Mouse (Mus musculus): ENCODE measurements at regions not wholly inside any gene's neighbourhood (a gene's known extent, or its start where the extent isn't known, plus 50 kb on each side); places are given as distances from the start of the nearest gene placed in this dataset.

- WGBS (ENCODE audit: insufficient replicate concordance): 79% methylated on average over 1 of the region's 1 CpGs
- Histone ChIP-seq H3K27me3 (ENCODE audit: insufficient read depth, low read length) (no peaks in the 10 kb centered on the region), H3K4me2 (ENCODE audit: low read depth, low read length) (no peak overlapping the region), H3K36me3 (replicated peaks; ENCODE audit: insufficient read depth, low read length) (no peaks in the 10 kb centered on the region), H3K4me1 (ENCODE audit: insufficient read depth) (no peaks in the 10 kb centered on the region), H3K9ac (replicated peaks) (no peak overlapping the region), H3K27ac (ENCODE audit: low read depth) (no peak overlapping the region), H3K9me3 (ENCODE audit: low read length) (no peaks in the 10 kb centered on the region), H3K4me3 (ENCODE audit: low read depth, low read length) (no peak overlapping the region)
- DNase-seq (no peak), ATAC-seq (no peak)
- TF ChIP-seq EP300 (IDR thresholded peaks at IDR 0.05; ENCODE audit: low read depth) (no peak), CTCF (IDR thresholded peaks at IDR 0.05; ENCODE audit: low read depth) (no peak)
Measured at GRCm38 (mm10) chr16:74984207-74984606, 572.6 kb upstream of the Robo2 start.

DNA sequence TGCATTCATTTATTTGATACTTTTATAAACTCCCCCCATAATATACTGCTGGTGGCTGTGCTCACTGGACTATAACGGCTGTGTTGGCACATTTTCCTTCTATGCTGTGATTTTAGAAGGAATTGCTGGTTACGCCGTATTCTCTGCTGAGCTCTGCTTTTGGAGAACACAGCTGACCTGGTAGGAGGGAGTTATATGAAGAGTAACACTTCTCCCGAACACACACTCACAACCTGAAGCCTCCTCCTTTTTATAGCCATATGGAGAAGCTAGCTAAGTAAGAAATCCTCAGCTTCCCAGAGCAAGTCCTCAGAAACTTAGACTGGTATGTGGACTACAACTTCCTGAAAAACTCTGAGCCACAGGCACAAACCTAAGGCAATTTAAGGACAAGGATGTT is 554.5 kb upstream of the Robo2 start:
- Histone ChIP-seq H3K27ac (ENCODE audit: low read depth) (no peak overlapping the region), H3K4me2 (ENCODE audit: low read depth, low read length) (no peak overlapping the region), H3K36me3 (replicated peaks; ENCODE audit: insufficient read depth, low read length) (no peaks in the 10 kb centered on the region), H3K9me3 (ENCODE audit: low read length) (no peaks in the 10 kb centered on the region), H3K4me1 (ENCODE audit: insufficient read depth) (no peaks in the 10 kb centered on the region), H3K27me3 (ENCODE audit: insufficient read depth, low read length) (no peaks in the 10 kb centered on the region), H3K9ac (replicated peaks) (no peak overlapping the region), H3K4me3 (ENCODE audit: low read depth, low read length) (no peak overlapping the region)
- ATAC-seq (no peak), DNase-seq (no peak)
- WGBS (ENCODE audit: insufficient replicate concordance): 68% methylated on average over 4 of the region's 4 CpGs
- TF ChIP-seq EP300 (IDR thresholded peaks at IDR 0.05; ENCODE audit: low read depth) (no peak), CTCF (IDR thresholded peaks at IDR 0.05; ENCODE audit: low read depth) (no peak)

DNA sequence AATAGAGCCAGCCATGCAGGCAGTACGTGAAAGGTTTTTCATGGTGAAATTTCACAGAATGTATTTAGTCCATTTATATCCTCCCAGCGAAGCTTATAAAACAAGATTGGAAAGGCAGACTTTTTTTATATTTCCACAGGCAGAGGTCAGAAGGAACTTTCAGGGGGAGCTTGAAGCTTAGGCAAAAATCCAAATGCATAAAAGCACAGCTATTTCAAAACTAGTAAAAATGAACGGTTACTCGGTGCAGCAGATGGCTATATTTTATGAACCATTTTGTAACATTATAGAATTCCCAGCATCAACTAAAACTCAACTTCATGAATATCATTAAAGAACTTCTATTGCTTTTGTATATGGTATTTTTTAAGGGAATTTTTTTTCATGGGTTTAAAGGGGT is 518.1 kb upstream of the Robo2 start:
- Histone ChIP-seq H3K9ac (replicated peaks) (no peak overlapping the region), H3K36me3 (replicated peaks; ENCODE audit: insufficient read depth, low read length) (no peaks in the 10 kb centered on the region), H3K27ac (ENCODE audit: low read depth) (no peak overlapping the region), H3K27me3 (ENCODE audit: insufficient read depth, low read length) (no peaks in the 10 kb centered on the region), H3K4me2 (ENCODE audit: low read depth, low read length) (no peak overlapping the region), H3K9me3 (ENCODE audit: low read length) (no peaks in the 10 kb centered on the region), H3K4me1 (ENCODE audit: insufficient read depth) (no peaks in the 10 kb centered on the region), H3K4me3 (ENCODE audit: low read depth, low read length) (no peak overlapping the region)
- TF ChIP-seq EP300 (IDR thresholded peaks at IDR 0.05; ENCODE audit: low read depth) (no peak), CTCF (IDR thresholded peaks at IDR 0.05; ENCODE audit: low read depth) (no peak)
- ATAC-seq: no peak
- 86% methylated on average over 4 of the region's 4 CpGs for WGBS (ENCODE audit: insufficient replicate concordance)
- no peak for DNase-seq

DNA sequence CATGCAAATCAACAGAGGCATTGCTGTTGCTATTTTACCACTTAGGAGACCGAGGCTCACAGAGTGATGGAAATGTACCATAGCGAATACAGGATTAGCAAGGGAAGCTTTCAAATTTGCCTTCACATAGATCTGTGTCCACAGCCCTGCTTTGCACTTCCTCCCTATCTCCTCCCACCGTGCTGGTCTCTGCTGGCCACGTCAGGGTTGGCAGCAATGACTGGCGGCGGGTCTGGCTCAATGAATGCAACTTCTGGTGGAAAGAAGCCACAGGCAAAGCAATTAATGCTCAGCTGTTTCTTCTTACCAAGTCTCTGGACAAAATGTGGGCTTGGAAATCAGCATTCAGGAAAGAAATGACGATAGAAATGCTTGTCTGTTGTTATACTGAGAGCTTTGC is 489.2 kb upstream of the Robo2 start:
- TF ChIP-seq CTCF (IDR thresholded peaks at IDR 0.05; ENCODE audit: low read depth) (no peak), EP300 (IDR thresholded peaks at IDR 0.05; ENCODE audit: low read depth) (no peak)
- ATAC-seq (no peak), DNase-seq (peak; percentile 19)
- no peak overlapping the region for H3K9ac ChIP-seq (replicated peaks)
- peak overlapping the region; percentile 34; the same call in 1 of the 2 replicates for H3K4me2 ChIP-seq (ENCODE audit: low read depth, low read length)
- no peaks in the 10 kb centered on the region for H3K4me1 ChIP-seq (ENCODE audit: insufficient read depth)
- H3K36me3 ChIP-seq (replicated peaks; ENCODE audit: insufficient read depth, low read length): no peaks in the 10 kb centered on the region
- 21% methylated on average over 7 of the region's 7 CpGs for WGBS (ENCODE audit: insufficient replicate concordance)
- no peaks in the 10 kb centered on the region for H3K9me3 ChIP-seq (ENCODE audit: low read length)
- H3K4me3 ChIP-seq (ENCODE audit: low read depth, low read length): no peak overlapping the region
- H3K27ac ChIP-seq (ENCODE audit: low read depth): no peak overlapping the region
- no peaks in the 10 kb centered on the region for H3K27me3 ChIP-seq (ENCODE audit: insufficient read depth, low read length)

DNA sequence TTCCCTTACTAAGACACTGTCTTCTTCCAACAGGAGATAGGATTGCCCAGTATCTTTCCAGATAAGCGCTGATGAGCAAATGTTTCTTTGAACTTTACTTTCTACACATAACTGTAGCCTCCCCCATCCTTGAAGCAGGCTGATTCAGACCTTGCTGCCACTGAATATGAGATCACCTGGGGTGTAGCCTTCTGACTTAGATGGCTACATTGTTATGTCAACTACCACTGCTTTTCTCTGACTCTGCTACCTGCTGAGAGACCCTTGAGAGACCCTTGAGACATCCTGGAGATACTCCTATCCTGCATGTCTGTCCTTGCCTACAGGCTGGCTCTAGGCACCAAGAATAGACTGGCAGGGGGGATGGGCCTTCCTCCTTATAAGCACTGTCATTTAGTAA is 476.1 kb upstream of the Robo2 start:
- Histone ChIP-seq H3K4me1 (ENCODE audit: insufficient read depth) (no peaks in the 10 kb centered on the region), H3K36me3 (replicated peaks; ENCODE audit: insufficient read depth, low read length) (no peaks in the 10 kb centered on the region), H3K9ac (replicated peaks) (no peak overlapping the region), H3K4me2 (ENCODE audit: low read depth, low read length) (no peak overlapping the region), H3K4me3 (ENCODE audit: low read depth, low read length) (no peak overlapping the region), H3K27ac (ENCODE audit: low read depth) (no peak overlapping the region), H3K9me3 (ENCODE audit: low read length) (no peaks in the 10 kb centered on the region), H3K27me3 (ENCODE audit: insufficient read depth, low read length) (no peaks in the 10 kb centered on the region)
- 56% methylated on average over 1 of the region's 1 CpGs for whole genome bisulfite sequencing (ENCODE audit: insufficient replicate concordance)
- TF ChIP-seq CTCF (IDR thresholded peaks at IDR 0.05; ENCODE audit: low read depth) (no peak), EP300 (IDR thresholded peaks at IDR 0.05; ENCODE audit: low read depth) (no peak)
- ATAC-seq (no peak), DNase-seq (no peak)

DNA sequence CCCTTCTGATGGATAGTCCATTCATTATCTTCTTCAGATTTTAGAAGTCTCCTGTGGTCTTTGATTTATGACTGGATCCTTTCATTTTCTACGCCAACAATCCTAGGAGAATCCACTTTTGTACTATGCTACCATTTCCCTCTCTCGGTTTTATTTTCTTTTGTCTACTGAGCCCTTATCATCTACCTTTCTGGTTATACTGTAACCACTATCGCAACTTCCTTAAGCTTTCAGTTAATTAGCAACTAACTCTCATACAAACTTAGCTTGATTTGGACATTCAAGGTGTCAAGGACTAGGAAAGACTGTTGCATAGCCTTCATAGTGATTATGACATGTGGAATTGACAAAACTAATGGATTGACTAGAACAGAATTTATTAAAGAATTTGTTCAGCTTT is 467.0 kb upstream of the Robo2 start:
- no peak for DNase-seq

GRCm38 (mm10) chr16:74873756-74874155 is 462.1 kb upstream of the Robo2 start:
- Histone ChIP-seq H3K4me2 (ENCODE audit: low read depth, low read length) (no peak overlapping the region), H3K4me3 (ENCODE audit: low read depth, low read length) (no peak overlapping the region), H3K36me3 (replicated peaks; ENCODE audit: insufficient read depth, low read length) (no peaks in the 10 kb centered on the region), H3K27me3 (ENCODE audit: insufficient read depth, low read length) (no peaks in the 10 kb centered on the region), H3K9me3 (ENCODE audit: low read length) (no peaks in the 10 kb centered on the region), H3K27ac (ENCODE audit: low read depth) (no peak overlapping the region), H3K9ac (replicated peaks) (no peak overlapping the region), H3K4me1 (ENCODE audit: insufficient read depth) (no peaks in the 10 kb centered on the region)
- ATAC-seq (no peak), DNase-seq (no peak)
- no peak for TF ChIP-seq EP300 (IDR thresholded peaks at IDR 0.05; ENCODE audit: low read depth)
- TF ChIP-seq CTCF (IDR thresholded peaks at IDR 0.05; ENCODE audit: low read depth): no peak

More for the DNA sequence above, 467.0 kb upstream of the Robo2 start:
- H3K4me1 ChIP-seq (ENCODE audit: insufficient read depth): no peaks in the 10 kb centered on the region
- H3K36me3 ChIP-seq (replicated peaks; ENCODE audit: insufficient read depth, low read length): no peaks in the 10 kb centered on the region
- no peak for ATAC-seq
- no peaks in the 10 kb centered on the region for H3K27me3 ChIP-seq (ENCODE audit: insufficient read depth, low read length)
- TF ChIP-seq EP300 (IDR thresholded peaks at IDR 0.05; ENCODE audit: low read depth): no peak
- TF ChIP-seq CTCF (IDR thresholded peaks at IDR 0.05; ENCODE audit: low read depth): no peak
- H3K4me2 ChIP-seq (ENCODE audit: low read depth, low read length): no peak overlapping the region
- no peak overlapping the region for H3K9ac ChIP-seq (replicated peaks)
- H3K4me3 ChIP-seq (ENCODE audit: low read depth, low read length): no peak overlapping the region
- WGBS (ENCODE audit: insufficient replicate concordance): 65% methylated on average over 3 of the region's 3 CpGs
- H3K27ac ChIP-seq (ENCODE audit: low read depth): no peak overlapping the region
- H3K9me3 ChIP-seq (ENCODE audit: low read length): no peaks in the 10 kb centered on the region

Data from liver, postnatal 0 days (tissue).